Mouse (Mus musculus) embryo, embryonic 10 days (tissue): ENCODE results near the gene Rel.

ENCODE experiments used
- DNase-seq: peaks from one replicate; pipeline ENCODE4 v3.0.0-alpha.2; 2015; ENCODE audit warnings: low spot score

Rel gene

GRCm38 (mm10) chr11:23744352-23744751 is 26.4 kb downstream of the Rel start:
- no peak for DNase-seq

GRCm38 (mm10) chr11:23741386-23741785 is 29.4 kb downstream of the Rel start:
- DNase-seq: no peak

- DNase-seq: no peak
These were observed 29.9 kb downstream of the Rel start for GRCm38 (mm10) chr11:23740895-23741294.

- DNase-seq: no peak
These were observed 34.8 kb downstream of the Rel start for GRCm38 (mm10) chr11:23735820-23736470.

GRCm38 (mm10) chr11:23734749-23735286 is 36.0 kb downstream of the Rel start:
- DNase-seq: no peak

GRCm38 (mm10) chr11:23732840-23733239 is 37.9 kb downstream of the Rel start:
- DNase-seq: no peak

- no peak for DNase-seq
These were observed 40.6 kb downstream of the Rel start for GRCm38 (mm10) chr11:23730120-23730519.

- DNase-seq: no peak
These were observed 42.6 kb downstream of the Rel start for GRCm38 (mm10) chr11:23728186-23728585.

- no peak for DNase-seq
These were observed 44.3 kb downstream of the Rel start for GRCm38 (mm10) chr11:23726441-23726840.

GRCm38 (mm10) chr11:23725850-23726249 is 44.9 kb downstream of the Rel start:
- no peak for DNase-seq

- no peak for DNase-seq
These were observed 48.4 kb downstream of the Rel start for GRCm38 (mm10) chr11:23722326-23722725.

- DNase-seq: no peak
These were observed 50.9 kb downstream of the Rel start for GRCm38 (mm10) chr11:23719825-23720224.

- DNase-seq: no peak
These were observed 51.9 kb downstream of the Rel start for GRCm38 (mm10) chr11:23718856-23719255.

GRCm38 (mm10) chr11:23712299-23712698 is 58.5 kb downstream of the Rel start:
- no peak for DNase-seq

GRCm38 (mm10) chr11:23704604-23705294 is 66.0 kb downstream of the Rel start:
- DNase-seq: no peak

GRCm38 (mm10) chr11:23701831-23702230 is 68.9 kb downstream of the Rel start:
- no peak for DNase-seq

GRCm38 (mm10) chr11:23699414-23700095 is 71.2 kb downstream of the Rel start:
- DNase-seq: no peak

GRCm38 (mm10) chr11:23698526-23698925 is 72.2 kb downstream of the Rel start:
- no peak for DNase-seq

- no peak for DNase-seq
These were observed 74.9 kb downstream of the Rel start for GRCm38 (mm10) chr11:23695847-23696246.

GRCm38 (mm10) chr11:23693286-23693685 is 77.5 kb downstream of the Rel start:
- DNase-seq: no peak

- DNase-seq: no peak
These were observed 82.7 kb downstream of the Rel start for GRCm38 (mm10) chr11:23688060-23688459.
